Mouse (Mus musculus) cerebellum, postnatal 10 days (tissue): ENCODE measurements around the gene Zfp617.
"Not testable (repeated sequence)": the region's sequence is repeated elsewhere in the genome, so short reads cannot be mapped to it uniquely, and the experiment has no call there.

Experiments
- DNase-seq, 2 experiments: peaks; one replicate each; pipeline ENCODE4 v3.0.0; 2021; ENCODE audit warnings: mixed read lengths in 2 of 2

Gene Zfp617

DNA sequence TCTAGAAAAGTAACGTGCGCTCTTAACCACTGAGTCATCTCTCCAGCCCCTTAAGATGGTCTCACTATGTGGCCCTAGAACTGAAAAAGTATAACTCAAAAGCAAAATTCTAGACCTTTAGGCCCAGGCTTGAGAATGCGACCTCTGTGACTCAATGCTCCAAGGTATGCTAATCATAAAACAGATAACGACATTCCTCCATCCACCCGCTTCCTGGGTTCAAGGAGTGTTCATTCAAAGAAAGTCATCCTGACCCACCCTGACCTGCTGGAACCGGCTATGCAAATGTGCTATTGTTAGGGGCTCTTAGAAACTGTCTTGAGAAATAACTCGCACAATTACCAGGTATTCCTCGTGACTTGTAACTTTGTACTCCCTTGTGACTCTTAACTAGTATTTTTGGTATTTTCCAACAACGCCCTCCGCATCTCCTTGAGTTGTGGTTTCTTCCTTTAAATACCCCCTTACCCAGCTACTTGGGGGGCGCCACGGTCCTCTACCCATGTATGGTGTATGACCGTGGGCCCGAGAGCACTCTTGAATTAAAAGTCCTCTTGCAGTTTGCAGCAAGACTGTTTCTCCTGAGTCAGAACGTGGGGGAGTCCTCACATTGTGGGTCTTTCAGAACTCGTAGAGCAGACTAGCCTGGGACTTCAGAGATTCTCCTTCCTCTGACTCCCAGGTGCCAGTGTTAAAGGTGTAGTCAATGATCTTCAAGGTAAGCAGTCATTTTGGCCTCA, 44.7 kb downstream of the Zfp617 start:
- DNase-seq, result not testable (repeated sequence)

DNA sequence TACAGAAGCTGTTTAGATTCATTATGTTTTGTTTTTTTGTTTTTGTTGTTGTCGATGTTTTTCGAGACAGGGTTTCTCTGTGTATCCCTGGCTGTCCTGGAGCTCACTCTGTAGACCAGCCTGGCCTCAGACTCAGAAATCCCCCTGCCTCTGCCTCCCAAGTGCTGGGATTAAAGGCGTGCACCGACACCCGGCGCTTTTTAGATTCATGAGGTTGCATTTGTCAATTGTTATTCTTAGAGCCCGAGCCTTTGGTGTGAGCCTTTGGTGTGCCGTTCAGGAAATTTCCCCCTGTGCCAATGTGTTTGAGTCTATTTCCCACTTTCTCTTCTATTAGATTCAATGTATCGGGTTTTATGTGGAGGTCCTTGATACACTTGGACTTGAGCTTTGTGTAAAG, 46.2 kb downstream of the Zfp617 start:
- no peak for DNase-seq

DNA sequence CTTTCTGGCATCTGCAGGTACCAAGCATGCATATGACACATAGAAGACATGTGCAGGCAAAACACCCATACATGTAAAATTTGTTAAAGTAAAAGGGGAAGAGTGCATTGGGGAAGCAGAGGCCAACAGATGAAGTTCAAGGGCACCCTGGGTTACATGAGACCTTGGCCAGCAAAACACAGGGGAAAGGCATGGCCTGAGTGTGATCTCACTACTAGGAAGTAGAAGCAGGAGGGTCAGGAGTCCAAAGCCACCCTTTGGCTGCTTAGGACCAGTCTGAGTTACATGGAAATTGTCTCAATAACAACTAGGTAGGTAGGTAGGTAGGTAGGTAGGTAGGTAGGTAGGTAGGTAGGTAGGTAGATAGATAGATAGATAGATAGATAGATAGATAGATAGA, 52.0 kb downstream of the Zfp617 start:
- DNase-seq, result no peak

DNA sequence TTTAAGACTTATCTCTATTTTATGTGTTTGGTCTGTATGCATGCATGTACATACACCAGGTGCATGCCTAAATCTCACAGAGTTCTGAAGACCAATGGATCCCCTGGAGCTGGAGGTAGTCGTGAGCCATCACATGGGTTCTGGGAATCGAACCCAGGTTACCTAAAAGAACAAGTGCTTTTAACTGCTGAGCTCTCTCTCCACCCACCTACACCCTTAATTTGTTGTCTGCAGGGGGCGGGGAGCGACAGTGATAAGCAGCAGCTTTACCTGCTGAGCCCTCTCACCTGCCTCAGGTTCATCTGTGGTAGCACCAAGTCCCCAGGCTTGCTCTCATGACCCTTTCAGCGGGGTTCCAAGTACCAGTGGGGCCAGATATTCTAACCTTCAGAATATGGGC, 53.4 kb downstream of the Zfp617 start:
- DNase-seq, result no peak

DNA sequence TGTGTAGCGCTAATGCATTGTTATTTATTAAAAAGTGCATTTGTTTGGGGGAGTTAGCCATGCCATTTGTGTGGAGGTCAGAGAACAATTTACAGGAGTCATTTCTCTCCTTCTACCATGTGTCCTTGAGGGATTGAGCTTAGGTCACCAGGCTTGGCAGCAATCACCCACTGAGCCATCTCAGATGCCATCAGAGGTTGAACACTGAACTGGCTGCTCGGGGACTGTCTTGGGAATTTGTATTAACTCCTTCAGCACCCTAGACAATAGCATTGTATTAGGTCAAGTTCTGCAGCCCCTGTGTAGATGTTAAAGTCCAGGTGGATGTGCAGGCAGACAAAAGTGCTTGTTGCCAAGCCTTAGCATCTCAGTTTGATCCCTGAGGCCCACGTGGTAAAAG, 55.6 kb downstream of the Zfp617 start:
- DNase-seq, result no peak

DNA sequence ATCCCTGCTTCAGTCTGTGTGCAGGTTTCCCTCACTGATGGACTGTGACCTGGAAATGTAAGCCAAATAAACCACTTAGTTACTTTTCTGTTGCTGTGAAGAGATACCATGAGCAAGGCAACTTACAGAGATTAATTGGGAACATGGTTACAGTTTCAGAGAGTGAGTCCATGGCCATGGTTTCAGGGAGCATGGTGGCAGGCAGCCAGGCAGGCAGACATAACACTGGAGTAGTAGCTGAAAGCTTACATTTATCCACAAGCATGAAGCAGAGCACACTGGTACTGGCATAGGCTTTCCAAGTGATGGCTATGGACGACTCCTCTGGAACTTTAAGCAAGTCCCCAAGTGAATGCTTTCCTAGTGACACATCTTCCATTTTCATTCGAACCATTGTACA, 56.7 kb downstream of the Zfp617 start:
- DNase-seq, result no peak

DNA sequence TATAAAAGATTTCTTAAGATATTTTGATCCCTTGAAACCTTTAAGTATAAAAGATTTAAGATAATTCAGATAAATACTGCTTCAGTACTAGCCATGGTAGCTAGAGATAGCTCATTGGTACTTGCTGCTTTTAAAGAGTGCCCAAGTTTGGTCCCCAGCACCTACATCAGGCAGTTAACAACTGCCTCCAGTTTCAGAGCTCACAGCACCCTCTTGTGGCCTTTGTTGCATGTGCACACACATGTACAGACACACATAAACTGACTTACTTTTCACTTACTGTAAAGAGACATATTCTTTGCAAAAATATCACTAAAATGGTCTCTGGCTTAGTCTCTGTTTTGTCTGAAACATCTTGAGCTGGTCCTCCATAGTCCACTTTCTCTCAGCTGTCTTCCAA, 58.0 kb downstream of the Zfp617 start:
- no peak for DNase-seq

DNA sequence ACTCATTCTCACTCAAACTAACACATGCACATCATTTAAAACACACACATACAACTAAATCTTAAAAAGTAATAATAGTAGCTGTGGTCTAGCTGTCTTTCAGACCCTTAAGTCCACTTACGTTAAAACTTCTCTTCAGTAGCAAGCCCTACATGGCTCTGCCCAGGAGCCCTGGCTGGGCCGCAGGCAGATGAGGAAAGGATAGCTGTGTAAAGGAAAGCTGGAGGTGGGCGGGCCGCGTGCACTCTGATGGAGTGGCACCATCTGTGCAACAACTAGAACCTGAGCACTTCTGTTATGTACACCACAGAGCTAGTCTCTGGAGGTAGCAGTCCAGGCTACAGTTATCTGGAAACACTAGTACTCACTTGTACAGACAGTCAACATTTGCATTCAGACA, 58.8 kb downstream of the Zfp617 start:
- no peak for DNase-seq

DNA sequence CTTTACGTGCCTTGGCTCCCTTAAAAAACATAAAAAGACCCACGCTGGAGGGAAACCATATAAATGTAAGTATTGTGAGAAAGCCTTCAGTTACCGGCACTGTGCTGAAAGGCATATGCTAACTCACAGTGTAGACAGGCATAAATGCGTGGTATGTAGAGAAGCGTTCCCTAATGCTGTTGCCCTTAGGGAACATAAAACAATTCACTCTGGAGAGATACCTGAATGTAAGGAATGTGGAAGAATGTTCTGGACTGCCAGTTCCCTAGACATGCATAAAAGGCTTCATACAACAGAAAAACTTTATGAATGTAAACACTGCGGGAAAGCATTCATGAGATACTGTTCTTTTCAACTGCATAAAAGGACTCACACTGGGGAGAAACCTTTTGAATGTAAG, 59.7 kb downstream of the Zfp617 start:
- DNase-seq, result no peak

DNA sequence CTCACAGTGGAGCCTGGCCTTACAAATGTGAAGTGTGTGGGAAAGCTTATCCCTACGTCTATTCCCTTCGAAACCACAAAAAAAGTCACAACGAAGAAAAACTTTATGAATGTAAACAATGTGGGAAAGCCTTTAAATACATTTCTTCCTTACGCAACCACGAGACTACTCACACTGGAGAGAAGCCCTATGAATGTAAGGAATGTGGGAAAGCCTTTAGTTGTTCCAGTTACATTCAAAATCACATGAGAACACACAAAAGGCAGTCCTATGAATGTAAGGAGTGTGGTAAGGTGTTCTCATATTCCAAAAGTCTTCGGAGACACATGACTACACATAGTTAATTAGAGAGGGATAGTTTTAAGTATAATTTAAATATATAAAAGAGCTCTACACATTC, 60.2 kb downstream of the Zfp617 start:
- DNase-seq, result no peak

DNA sequence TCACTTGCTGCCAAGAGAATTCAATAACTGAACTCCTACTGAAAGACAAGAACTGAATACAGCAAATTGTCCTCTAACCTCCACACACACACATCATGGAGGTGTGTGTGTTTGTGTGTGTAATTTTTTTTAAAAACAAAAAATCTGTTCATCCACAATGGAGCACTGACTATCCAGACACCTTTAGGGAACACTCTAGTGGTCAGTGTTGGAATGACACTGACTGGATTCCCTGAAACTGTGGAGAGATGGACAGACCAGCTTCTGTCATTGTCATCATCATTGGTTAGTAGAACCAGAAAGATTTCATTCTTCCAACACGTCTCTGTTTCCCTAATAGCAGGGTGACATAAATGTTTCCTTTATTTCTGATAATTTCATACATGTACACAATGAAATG, 63.5 kb downstream of the Zfp617 start:
- DNase-seq, result peak; percentile 60 to 70

DNA sequence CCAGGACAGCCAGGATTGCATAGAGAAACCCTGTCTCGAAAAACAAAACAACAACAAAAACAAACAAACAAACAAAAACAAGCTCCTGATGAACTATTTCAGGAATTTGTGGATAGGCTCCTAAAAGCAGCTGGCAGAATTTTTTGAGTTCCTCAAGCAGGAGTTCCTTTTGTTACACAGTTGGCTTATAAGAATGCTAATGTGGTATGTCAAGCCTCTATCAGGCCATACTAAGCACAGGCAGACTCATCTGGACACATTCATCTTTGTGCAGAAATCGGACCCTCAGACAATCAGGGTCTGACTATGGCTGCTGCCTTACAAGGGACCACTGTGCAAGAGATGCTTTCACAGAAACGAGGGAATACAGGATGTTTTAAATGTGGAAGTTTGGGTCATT, 65.8 kb downstream of the Zfp617 start:
- DNase-seq, result no peak

DNA sequence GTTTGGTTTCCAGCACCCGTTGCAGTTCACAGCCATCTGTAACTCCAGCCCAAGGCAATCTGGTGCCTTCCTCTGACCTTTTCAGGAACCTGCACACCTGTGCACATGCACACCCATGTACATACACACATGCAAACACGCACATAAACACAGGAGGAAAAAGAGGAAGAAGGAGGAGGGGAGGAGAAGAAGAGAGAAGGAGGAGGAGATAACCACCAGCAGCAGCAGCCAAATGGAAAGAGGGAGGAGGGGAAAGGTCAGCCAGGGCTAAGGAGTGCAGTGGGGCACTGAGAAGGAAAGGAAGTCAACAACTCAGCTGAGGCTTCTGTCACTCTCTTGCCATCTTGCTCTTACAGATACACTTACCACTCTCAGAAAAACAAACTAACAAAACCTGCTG, 72.6 kb downstream of the Zfp617 start:
- DNase-seq, result no peak

DNA sequence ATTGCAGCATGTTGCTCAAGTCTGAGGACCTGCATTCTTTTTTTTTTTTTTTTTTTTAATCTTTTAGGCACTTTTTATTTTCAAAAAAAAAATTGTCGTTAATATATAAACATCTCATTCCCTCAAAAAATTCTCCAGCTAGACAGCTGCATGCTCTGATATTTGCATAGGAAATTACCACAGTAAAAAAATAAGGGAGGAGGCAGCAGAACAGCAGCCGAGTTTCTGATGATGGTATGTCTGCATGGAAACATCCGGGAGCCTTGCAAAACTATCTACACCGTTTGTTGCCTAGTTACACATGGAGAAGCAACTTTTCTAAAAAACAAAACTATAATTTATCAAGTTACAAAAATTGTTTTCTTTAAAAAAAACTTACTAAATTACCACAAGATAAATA, 73.0 kb downstream of the Zfp617 start:
- no peak for DNase-seq
